Mouse (Mus musculus): ENCODE measurements at regions not wholly inside any gene's neighbourhood (a gene's known extent, or its start where the extent isn't known, plus 50 kb on each side); places are given as distances from the start of the nearest gene placed in this dataset.

GRCm38 (mm10) chr3:149805345-149805744 lies 815.0 kb upstream of the Adgrl2 start:
- Histone ChIP-seq H3K4me1 (no peaks in the 10 kb centered on the region), H3K27me3 (no peaks in the 10 kb centered on the region)
- 64% methylated on average over 6 of the region's 6 CpGs for WGBS

GRCm38 (mm10) chr3:149796123-149796522 lies 805.8 kb upstream of the Adgrl2 start:
- Histone ChIP-seq H3K36me3 (no peaks in the 10 kb centered on the region), H3K9ac (no peak overlapping the region), H3K4me2 (replicated peaks) (no peak overlapping the region), H3K27ac (replicated peaks) (no peak overlapping the region), H3K27me3 (no peaks in the 10 kb centered on the region), H3K4me3 (replicated peaks) (no peak overlapping the region), H3K9me3 (replicated peaks) (no peaks in the 10 kb centered on the region), H3K4me1 (no peaks in the 10 kb centered on the region)
- WGBS = 79% methylated on average over 2 of the region's 2 CpGs
- ATAC-seq (ENCODE audit: insufficient number of reproducible peaks, low FRiP score, low TSS enrichment, low read depth) = no peak

More at GRCm38 (mm10) chr3:149805345-149805744, 815.0 kb upstream of the Adgrl2 start:
- Histone ChIP-seq H3K27ac (replicated peaks) (no peak overlapping the region), H3K4me2 (replicated peaks) (no peak overlapping the region), H3K9me3 (replicated peaks) (no peaks in the 10 kb centered on the region), H3K9ac (no peak overlapping the region), H3K36me3 (no peaks in the 10 kb centered on the region), H3K4me3 (replicated peaks) (no peak overlapping the region)
- no peak for ATAC-seq (ENCODE audit: insufficient number of reproducible peaks, low FRiP score, low TSS enrichment, low read depth)

- H3K27me3 ChIP-seq = no peaks in the 10 kb centered on the region
- H3K4me3 ChIP-seq (replicated peaks) = no peak overlapping the region
- WGBS = 79% methylated on average over 2 of the region's 2 CpGs
These were observed 801.2 kb upstream of the Adgrl2 start for GRCm38 (mm10) chr3:149791593-149791992.

GRCm38 (mm10) chr3:149786096-149786495 lies 795.7 kb upstream of the Adgrl2 start:
- Histone ChIP-seq H3K4me3 (replicated peaks) (no peak overlapping the region), H3K27me3 (no peaks in the 10 kb centered on the region), H3K4me1 (no peaks in the 10 kb centered on the region), H3K9me3 (replicated peaks) (no peaks in the 10 kb centered on the region), H3K36me3 (no peaks in the 10 kb centered on the region), H3K9ac (no peak overlapping the region), H3K4me2 (replicated peaks) (no peak overlapping the region), H3K27ac (replicated peaks) (no peak overlapping the region)
- WGBS = 83% methylated on average over 2 of the region's 2 CpGs
- ATAC-seq (ENCODE audit: insufficient number of reproducible peaks, low FRiP score, low TSS enrichment, low read depth) = no peak

More at GRCm38 (mm10) chr3:149791593-149791992, 801.2 kb upstream of the Adgrl2 start:
- H3K9ac ChIP-seq = no peak overlapping the region
- no peak overlapping the region for H3K4me2 ChIP-seq (replicated peaks)
- H3K4me1 ChIP-seq = no peaks in the 10 kb centered on the region
- H3K9me3 ChIP-seq (replicated peaks) = no peaks in the 10 kb centered on the region
- no peaks in the 10 kb centered on the region for H3K36me3 ChIP-seq
- H3K27ac ChIP-seq (replicated peaks) = no peak overlapping the region
- no peak for ATAC-seq (ENCODE audit: insufficient number of reproducible peaks, low FRiP score, low TSS enrichment, low read depth)

GRCm38 (mm10) chr3:149783903-149784608 lies 793.7 kb upstream of the Adgrl2 start:
- Histone ChIP-seq H3K9ac (no peak overlapping the region), H3K9me3 (replicated peaks) (no peaks in the 10 kb centered on the region), H3K4me3 (replicated peaks) (no peak overlapping the region), H3K4me1 (no peaks in the 10 kb centered on the region), H3K36me3 (no peaks in the 10 kb centered on the region), H3K4me2 (replicated peaks) (no peak overlapping the region), H3K27ac (replicated peaks) (no peak overlapping the region), H3K27me3 (no peaks in the 10 kb centered on the region)
- 53% methylated on average over 2 of the region's 2 CpGs for WGBS
- no peak for ATAC-seq (ENCODE audit: insufficient number of reproducible peaks, low FRiP score, low TSS enrichment, low read depth)

GRCm38 (mm10) chr3:149767847-149768421 lies 777.6 kb upstream of the Adgrl2 start:
- ATAC-seq (ENCODE audit: insufficient number of reproducible peaks, low FRiP score, low TSS enrichment, low read depth) = no peak
- Histone ChIP-seq H3K4me2 (replicated peaks) (no peak overlapping the region), H3K4me3 (replicated peaks) (no peak overlapping the region), H3K27ac (replicated peaks) (no peak overlapping the region), H3K9me3 (replicated peaks) (no peaks in the 10 kb centered on the region), H3K36me3 (no peaks in the 10 kb centered on the region), H3K27me3 (no peaks in the 10 kb centered on the region), H3K9ac (no peak overlapping the region), H3K4me1 (no peaks in the 10 kb centered on the region)
- WGBS = 73% methylated on average over 2 of the region's 2 CpGs

GRCm38 (mm10) chr3:149761245-149761644 lies 770.9 kb upstream of the Adgrl2 start:
- H3K4me2 ChIP-seq (replicated peaks) = no peak overlapping the region
- H3K27me3 ChIP-seq = no peaks in the 10 kb centered on the region
- no peaks in the 10 kb centered on the region for H3K9me3 ChIP-seq (replicated peaks)
- H3K4me3 ChIP-seq (replicated peaks) = no peak overlapping the region
- no peaks in the 10 kb centered on the region for H3K4me1 ChIP-seq
- no peak for ATAC-seq (ENCODE audit: insufficient number of reproducible peaks, low FRiP score, low TSS enrichment, low read depth)
- H3K36me3 ChIP-seq = no peaks in the 10 kb centered on the region
- 64% methylated on average over 2 of the region's 2 CpGs for WGBS
- no peak overlapping the region for H3K9ac ChIP-seq
- H3K27ac ChIP-seq (replicated peaks) = no peak overlapping the region

GRCm38 (mm10) chr3:149757910-149758592 lies 767.7 kb upstream of the Adgrl2 start:
- Histone ChIP-seq H3K4me3 (replicated peaks) (no peak overlapping the region), H3K9me3 (replicated peaks) (no peaks in the 10 kb centered on the region), H3K27ac (replicated peaks) (no peak overlapping the region), H3K4me2 (replicated peaks) (no peak overlapping the region), H3K27me3 (no peaks in the 10 kb centered on the region), H3K4me1 (no peaks in the 10 kb centered on the region), H3K9ac (no peak overlapping the region), H3K36me3 (no peaks in the 10 kb centered on the region)
- 45% methylated on average over 6 of the region's 6 CpGs for WGBS
- ATAC-seq (ENCODE audit: insufficient number of reproducible peaks, low FRiP score, low TSS enrichment, low read depth) = no peak

GRCm38 (mm10) chr3:149736069-149736468 lies 745.7 kb upstream of the Adgrl2 start:
- Histone ChIP-seq H3K27ac (replicated peaks) (no peak overlapping the region), H3K9me3 (replicated peaks) (no peaks in the 10 kb centered on the region), H3K9ac (no peak overlapping the region), H3K36me3 (no peaks in the 10 kb centered on the region), H3K4me1 (no peaks in the 10 kb centered on the region), H3K4me3 (replicated peaks) (no peak overlapping the region), H3K27me3 (no peaks in the 10 kb centered on the region), H3K4me2 (replicated peaks) (no peak overlapping the region)
- 50% methylated on average over 3 of the region's 3 CpGs for WGBS
- ATAC-seq (ENCODE audit: insufficient number of reproducible peaks, low FRiP score, low TSS enrichment, low read depth) = no peak

- no peak for ATAC-seq (ENCODE audit: insufficient number of reproducible peaks, low FRiP score, low TSS enrichment, low read depth)
- H3K9me3 ChIP-seq (replicated peaks) = no peaks in the 10 kb centered on the region
- H3K4me3 ChIP-seq (replicated peaks) = no peak overlapping the region
- H3K4me2 ChIP-seq (replicated peaks) = no peak overlapping the region
- H3K27me3 ChIP-seq = no peaks in the 10 kb centered on the region
- H3K4me1 ChIP-seq = no peaks in the 10 kb centered on the region
- no peak overlapping the region for H3K9ac ChIP-seq
- no peaks in the 10 kb centered on the region for H3K36me3 ChIP-seq
- WGBS = 75% methylated on average over 4 of the region's 4 CpGs
- no peak overlapping the region for H3K27ac ChIP-seq (replicated peaks)
These were observed 735.9 kb upstream of the Adgrl2 start for GRCm38 (mm10) chr3:149726212-149726611.

- no peaks in the 10 kb centered on the region for H3K36me3 ChIP-seq
These were observed 734.5 kb upstream of the Adgrl2 start for GRCm38 (mm10) chr3:149724879-149725278.

More at GRCm38 (mm10) chr3:149724879-149725278, 734.5 kb upstream of the Adgrl2 start:
- no peak overlapping the region for H3K4me2 ChIP-seq (replicated peaks)
- H3K4me3 ChIP-seq (replicated peaks) = no peak overlapping the region
- no peak for ATAC-seq (ENCODE audit: insufficient number of reproducible peaks, low FRiP score, low TSS enrichment, low read depth)
- 84% methylated on average over 3 of the region's 3 CpGs for WGBS
- no peaks in the 10 kb centered on the region for H3K9me3 ChIP-seq (replicated peaks)
- H3K27ac ChIP-seq (replicated peaks) = no peak overlapping the region
- H3K27me3 ChIP-seq = no peaks in the 10 kb centered on the region
- H3K4me1 ChIP-seq = no peaks in the 10 kb centered on the region
- H3K9ac ChIP-seq = no peak overlapping the region

All from embryonic facial prominence, embryonic 15.5 days (tissue).